Mouse (Mus musculus) stomach, postnatal 0 days (tissue): ENCODE measurements around the gene Furin.

ENCODE experiments used
- CTCF ChIP-seq: IDR thresholded peaks from 2 replicates; pipeline ENCODE4 v1.5.1; 2016; ENCODE audit warnings: antibody characterized with exemption, low read depth, mild to moderate bottlenecking, moderate library complexity
- EP300 ChIP-seq: optimal IDR thresholded peaks from 2 replicates; pipeline ENCODE3; 2016; ENCODE audit warnings: antibody characterized with exemption

DNA sequence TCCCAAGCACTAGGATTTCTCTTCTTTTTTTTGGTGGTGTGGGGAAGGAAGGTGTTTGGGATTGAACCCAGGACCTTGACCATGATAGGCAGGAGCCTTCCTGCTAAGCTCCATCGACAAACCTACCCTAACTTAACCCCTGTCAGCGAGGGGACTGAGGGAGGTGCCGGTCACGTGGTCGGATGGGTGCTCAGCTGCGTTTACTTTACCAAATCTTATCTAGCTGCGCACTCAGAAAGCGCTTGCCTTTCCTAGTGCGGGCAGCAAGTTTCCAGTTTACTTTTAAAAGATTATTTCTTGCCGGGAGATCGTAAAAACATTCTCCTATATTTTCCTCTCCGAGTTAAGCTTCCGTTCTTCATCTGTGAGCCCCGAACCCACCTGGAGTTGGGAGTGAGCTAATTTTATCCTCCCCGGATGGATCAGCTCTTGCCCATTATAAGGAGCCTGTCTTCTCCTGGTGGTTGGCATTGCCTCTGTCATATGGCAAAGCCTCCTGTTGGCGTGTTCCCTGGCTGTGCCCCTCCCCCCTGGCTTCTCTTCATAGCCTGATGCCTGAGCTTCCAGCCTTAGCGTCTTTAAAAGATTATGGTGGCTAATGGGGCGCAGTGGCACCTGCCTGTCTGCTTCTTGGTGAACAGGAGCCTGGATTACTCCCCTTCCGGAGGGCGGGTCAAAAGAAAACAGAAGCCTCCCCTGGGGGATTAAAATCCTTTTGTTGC, 17.7 kb upstream of the Furin start:
- TF ChIP-seq CTCF (peak; percentile 15; the same call in 1 of the 2 replicates), EP300 (no peak)
